Mouse (Mus musculus) forebrain, embryonic 16.5 days (tissue): Measurements from ENCODE around the gene Gm26566. TPM values are rescaled to one million over a fixed set of nuclear protein-coding genes. Genes with fewer than 3 reads are reported as not detected.

Experiments used
- ATAC-seq: fragments of 200-750 bp; cut with Nextera tagmentation; 2 replicates; pipeline ENCODE4 v1.8.0; 2017; ENCODE audit warnings: mild to moderate bottlenecking, moderate library complexity
- H3K27ac ChIP-seq: fragments of 300-500 bp; sonication (generic); 2 replicates; pipeline ENCODE4 v1.5.1; 2014; ENCODE audit warnings: low read length, control low read depth
- H3K27me3 ChIP-seq: fragments of 300-500 bp; sonication (generic); replicated peaks from 2 replicates; pipeline ENCODE4 v1.6.1; 2014; ENCODE audit warnings: low read length; ENCODE audit not compliant: control insufficient read depth, insufficient read depth
- H3K36me3 ChIP-seq: fragments of 300-500 bp; sonication (generic); 2 replicates; pipeline ENCODE4 v1.6.1; 2014; ENCODE audit not compliant: control insufficient read depth, insufficient read depth
- H3K4me1 ChIP-seq: fragments of 300-500 bp; sonication (generic); replicated peaks from 2 replicates; pipeline ENCODE4 v1.6.1; 2014; ENCODE audit warnings: low read length; ENCODE audit not compliant: control insufficient read depth, insufficient read depth
- H3K4me2 ChIP-seq: fragments of 300-500 bp; sonication (generic); 2 replicates; pipeline ENCODE4 v1.6.1; 2014; ENCODE audit warnings: mild to moderate bottlenecking, low read length, control low read depth
- H3K4me3 ChIP-seq: fragments of 300-500 bp; sonication (generic); replicated peaks from 2 replicates; pipeline ENCODE4 v1.5.1; 2014; ENCODE audit warnings: mild to moderate bottlenecking, low read length, control low read depth
- H3K9ac ChIP-seq: fragments of 300-500 bp; sonication (generic); replicated peaks from 2 replicates; pipeline ENCODE4 v1.6.1; 2014; ENCODE audit warnings: low read depth, low read length, control low read depth
- H3K9me3 ChIP-seq: fragments of 300-500 bp; sonication (generic); 2 replicates; pipeline ENCODE4 v1.6.1; 2016; ENCODE audit warnings: low read length; ENCODE audit not compliant: control insufficient read depth
- WGBS: fragments of 180-500 bp; shearing (Covaris S2); extraction: QIAGEN DNeasy Blood & Tissue Kit; methylation state at CpG from one replicate; pipeline ENCODE4 v1.1.7; 2014; 5-methylcytosine and 5-hydroxymethylcytosine counted together
- polyA plus RNA-seq: library from polyadenylated mRNA; unstranded; fragments of >200 nt; fragmentation: Nextera tagmentation; extraction: Ambion mirVana; gene quantifications from 2 replicates; pipeline ENCODE4 v1.2.1, GENCODE M21; 2015

Gene Gm26566
- polyA plus RNA-seq, 1 experiment from 2014 or later, result 1.2 TPM

- Histone ChIP-seq H3K4me2 (no peak overlapping the region), H3K9ac (no peak overlapping the region), H3K36me3 (peaks cover 2% of the 10 kb centered on the region), H3K4me3 (no peak overlapping the region), H3K9me3 (no peaks in the 10 kb centered on the region), H3K27ac (no peak overlapping the region), H3K27me3 (no peaks in the 10 kb centered on the region), H3K4me1 (peaks cover 20% of the 10 kb centered on the region)
- ATAC-seq, result no peak
- 70% methylated on average over 8 of the region's 8 CpGs for WGBS
Observed at GRCm38 (mm10) chr4:88723497-88724090, 2.0 kb downstream of the Gm26566 start.

GRCm38 (mm10) chr4:88726727-88727126 lies 5.1 kb downstream of the Gm26566 start:
- H3K4me1 ChIP-seq, result no peaks in the 10 kb centered on the region
- H3K4me3 ChIP-seq, result no peak overlapping the region
- no peaks in the 10 kb centered on the region for H3K9me3 ChIP-seq
- H3K9ac ChIP-seq, result no peak overlapping the region
- no peaks in the 10 kb centered on the region for H3K36me3 ChIP-seq
- H3K27ac ChIP-seq, result no peak overlapping the region
- 91% methylated on average over 6 of the region's 6 CpGs for WGBS
- no peak overlapping the region for H3K4me2 ChIP-seq
- ATAC-seq, result no peak
- no peaks in the 10 kb centered on the region for H3K27me3 ChIP-seq

- Histone ChIP-seq H3K9me3 (no peaks in the 10 kb centered on the region), H3K36me3 (no peaks in the 10 kb centered on the region), H3K4me2 (no peak overlapping the region), H3K9ac (no peak overlapping the region), H3K4me3 (no peak overlapping the region), H3K27me3 (no peaks in the 10 kb centered on the region), H3K27ac (no peak overlapping the region), H3K4me1 (no peaks in the 10 kb centered on the region)
- ATAC-seq, result no peak
- 3% methylated on average over 1 of the region's 1 CpGs for WGBS
Observed at GRCm38 (mm10) chr4:88727324-88727723, 5.7 kb downstream of the Gm26566 start.

- H3K36me3 ChIP-seq, result no peaks in the 10 kb centered on the region
- 2% methylated on average over 2 of the region's 2 CpGs for WGBS
- no peaks in the 10 kb centered on the region for H3K4me1 ChIP-seq
- ATAC-seq, result no peak
- H3K27ac ChIP-seq, result no peak overlapping the region
- no peak overlapping the region for H3K9ac ChIP-seq
- H3K4me3 ChIP-seq, result no peak overlapping the region
- H3K27me3 ChIP-seq, result no peaks in the 10 kb centered on the region
- no peaks in the 10 kb centered on the region for H3K9me3 ChIP-seq
- no peak overlapping the region for H3K4me2 ChIP-seq
Observed at GRCm38 (mm10) chr4:88738480-88738879, 16.9 kb downstream of the Gm26566 start.

- H3K27me3 ChIP-seq, result no peaks in the 10 kb centered on the region
Observed at GRCm38 (mm10) chr4:88739036-88739435, 17.4 kb downstream of the Gm26566 start.

GRCm38 (mm10) chr4:88741426-88741825 lies 19.8 kb downstream of the Gm26566 start:
- no peak overlapping the region for H3K4me2 ChIP-seq
- H3K9ac ChIP-seq, result no peak overlapping the region
- no peak overlapping the region for H3K4me3 ChIP-seq
- H3K27me3 ChIP-seq, result no peaks in the 10 kb centered on the region
- WGBS, result 92% methylated on average over 4 of the region's 4 CpGs
- H3K36me3 ChIP-seq, result no peaks in the 10 kb centered on the region
- H3K9me3 ChIP-seq, result no peaks in the 10 kb centered on the region
- H3K4me1 ChIP-seq, result no peaks in the 10 kb centered on the region
- H3K27ac ChIP-seq, result no peak overlapping the region
- no peak for ATAC-seq

More at GRCm38 (mm10) chr4:88739036-88739435, 17.4 kb downstream of the Gm26566 start:
- H3K4me3 ChIP-seq, result no peak overlapping the region
- H3K27ac ChIP-seq, result no peak overlapping the region
- H3K4me2 ChIP-seq, result no peak overlapping the region
- no peaks in the 10 kb centered on the region for H3K36me3 ChIP-seq
- ATAC-seq, result no peak
- H3K4me1 ChIP-seq, result no peaks in the 10 kb centered on the region
- H3K9ac ChIP-seq, result no peak overlapping the region
- WGBS, result 87% methylated on average over 6 of the region's 6 CpGs
- no peaks in the 10 kb centered on the region for H3K9me3 ChIP-seq

GRCm38 (mm10) chr4:88742771-88743371 lies 21.3 kb downstream of the Gm26566 start:
- no peaks in the 10 kb centered on the region for H3K27me3 ChIP-seq
- WGBS, result 74% methylated on average over 7 of the region's 7 CpGs
- no peak overlapping the region for H3K4me3 ChIP-seq
- H3K36me3 ChIP-seq, result no peaks in the 10 kb centered on the region
- no peaks in the 10 kb centered on the region for H3K4me1 ChIP-seq
- H3K4me2 ChIP-seq, result no peak overlapping the region
- H3K27ac ChIP-seq, result no peak overlapping the region
- no peak overlapping the region for H3K9ac ChIP-seq
- no peak for ATAC-seq
- no peaks in the 10 kb centered on the region for H3K9me3 ChIP-seq

GRCm38 (mm10) chr4:88744207-88744606 lies 22.6 kb downstream of the Gm26566 start:
- Histone ChIP-seq H3K27me3 (no peaks in the 10 kb centered on the region), H3K36me3 (no peaks in the 10 kb centered on the region), H3K27ac (no peak overlapping the region), H3K4me1 (no peaks in the 10 kb centered on the region), H3K9me3 (no peaks in the 10 kb centered on the region), H3K9ac (no peak overlapping the region), H3K4me2 (no peak overlapping the region), H3K4me3 (no peak overlapping the region)
- WGBS, result 52% methylated on average over 3 of the region's 3 CpGs
- no peak for ATAC-seq

- Histone ChIP-seq H3K36me3 (no peaks in the 10 kb centered on the region), H3K9ac (no peak overlapping the region), H3K27me3 (no peaks in the 10 kb centered on the region), H3K4me3 (no peak overlapping the region), H3K4me1 (no peaks in the 10 kb centered on the region), H3K4me2 (no peak overlapping the region), H3K27ac (no peak overlapping the region), H3K9me3 (no peaks in the 10 kb centered on the region)
- WGBS, result 78% methylated on average over 6 of the region's 6 CpGs
- no peak for ATAC-seq
Observed at GRCm38 (mm10) chr4:88749926-88750325, 28.3 kb downstream of the Gm26566 start.
